Mouse (Mus musculus) G1E (cell line): ENCODE measurements at regions not wholly inside any gene's neighbourhood (a gene's known extent, or its start where the extent isn't known, plus 50 kb on each side); places are given as distances from the start of the nearest gene placed in this dataset.

ENCODE experiments used
- ATAC-seq: 2 replicates; pipeline ENCODE4 v1.8.0; 2016; ENCODE audit warnings: mild to moderate bottlenecking; ENCODE audit not compliant: insufficient number of reproducible peaks, poor library complexity, low FRiP score, severe bottlenecking; ENCODE audit errors: extremely low read depth
- DNase-seq: peaks from one replicate; pipeline ENCODE4 v3.0.0; 2012; ENCODE audit warnings: low spot score
- H3K27me3 ChIP-seq: 2 replicates; pipeline ENCODE4 v1.6.1; 2012; ENCODE audit warnings: mild to moderate bottlenecking, low read length, inconsistent platforms; ENCODE audit not compliant: insufficient read depth
- H3K36me3 ChIP-seq: replicated peaks from 2 replicates; pipeline ENCODE3; 2012; ENCODE audit warnings: mild to moderate bottlenecking, inconsistent platforms
- H3K4me1 ChIP-seq: 2 replicates; pipeline ENCODE4 v1.6.1; 2012; ENCODE audit warnings: low read depth, low read length, inconsistent platforms, mixed read lengths; ENCODE audit not compliant: insufficient read depth
- H3K4me3 ChIP-seq: 2 replicates; pipeline ENCODE4 v1.5.1; 2012; ENCODE audit warnings: low read depth, mild to moderate bottlenecking, inconsistent platforms, low read length, moderate library complexity, mixed read lengths
- H3K9me3 ChIP-seq: replicated peaks from 2 replicates; pipeline ENCODE4 v1.6.1; 2012; ENCODE audit warnings: inconsistent platforms
- CTCF ChIP-seq: IDR thresholded peaks from 2 replicates; pipeline ENCODE4 v1.5.1; 2012; ENCODE audit warnings: low read depth, low read length, inconsistent platforms, mixed read lengths
- GATA1 ChIP-seq: IDR thresholded peaks from 2 replicates; pipeline ENCODE4 v1.6.1; 2012; ENCODE audit warnings: borderline replicate concordance, low read length, inconsistent platforms, mixed read lengths
- GATA2 ChIP-seq: IDR thresholded peaks from 2 replicates; pipeline ENCODE4 v1.6.1; 2012; ENCODE audit warnings: low read depth, low read length, inconsistent platforms, borderline replicate concordance
- POLR2AphosphoS5 ChIP-seq: IDR thresholded peaks from 2 replicates; pipeline ENCODE4 v1.6.1; 2012; ENCODE audit warnings: low read depth, low read length, inconsistent platforms; ENCODE audit not compliant: insufficient replicate concordance
- TAL1 ChIP-seq: conservative IDR thresholded peaks from 2 replicates; pipeline ENCODE4 v1.6.1; 2012; ENCODE audit warnings: low read depth, low read length, inconsistent platforms, mixed read lengths

DNA sequence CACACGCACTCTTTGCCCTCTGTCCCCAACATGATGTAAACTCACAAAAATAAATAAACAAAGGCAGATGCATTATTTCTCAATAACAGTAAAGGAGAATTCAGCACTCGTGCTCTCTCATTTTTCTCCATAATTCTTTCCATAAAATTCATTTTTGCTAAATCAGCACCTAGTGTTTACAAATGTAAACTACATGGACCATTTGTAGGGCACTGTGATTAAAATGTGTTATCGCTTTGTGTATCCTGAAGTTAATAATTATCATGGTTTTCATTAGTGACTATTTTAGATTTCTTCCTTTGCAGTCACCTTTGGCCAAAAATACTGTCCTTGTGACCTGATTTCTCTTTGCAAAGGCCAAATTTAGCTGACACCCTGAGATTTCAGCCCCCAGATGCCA is 61.0 kb upstream of the Ppm1b start:
- DNase-seq (no peak), ATAC-seq (no peak)
- H3K36me3 ChIP-seq: no peaks in the 10 kb centered on the region
- no peak for TF ChIP-seq CTCF
- TF ChIP-seq GATA2: no peak
- TF ChIP-seq GATA1: no peak
- no peak for TF ChIP-seq POLR2AphosphoS5
- no peak for TF ChIP-seq TAL1
- no peaks in the 10 kb centered on the region for H3K27me3 ChIP-seq
- peaks cover 23% of the 10 kb centered on the region for H3K4me1 ChIP-seq
- H3K9me3 ChIP-seq: peaks cover 7% of the 10 kb centered on the region; the same call in 1 of the 2 replicates
- H3K4me3 ChIP-seq: no peak overlapping the region

DNA sequence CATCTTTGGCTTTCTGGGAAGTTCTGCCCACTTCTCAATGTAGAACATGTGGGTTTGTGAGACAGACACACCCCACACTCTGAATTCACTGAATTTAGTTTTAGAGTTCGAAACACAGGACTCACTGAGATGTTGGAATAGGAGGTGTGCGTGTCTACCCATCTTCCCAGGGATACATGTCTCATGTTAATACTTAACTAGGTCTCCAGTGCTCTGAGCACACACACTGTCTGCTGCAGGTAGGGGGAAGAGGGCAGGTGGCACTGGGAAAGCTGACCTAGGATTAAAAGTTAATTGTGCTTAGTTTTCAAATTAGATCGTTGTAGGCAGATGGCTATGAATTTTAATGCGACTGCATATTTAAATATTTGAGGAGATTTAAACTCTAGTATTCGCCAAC is 60.0 kb upstream of the Ppm1b start:
- H3K27me3 ChIP-seq: no peaks in the 10 kb centered on the region
- ATAC-seq: no peak
- no peak for TF ChIP-seq GATA2
- TF ChIP-seq CTCF: no peak
- no peak for TF ChIP-seq TAL1
- TF ChIP-seq GATA1: no peak
- DNase-seq: no peak
- H3K4me3 ChIP-seq: no peak overlapping the region
- peaks cover 7% of the 10 kb centered on the region; the same call in 1 of the 2 replicates for H3K9me3 ChIP-seq
- no peaks in the 10 kb centered on the region for H3K36me3 ChIP-seq
- H3K4me1 ChIP-seq: peaks cover 20% of the 10 kb centered on the region

DNA sequence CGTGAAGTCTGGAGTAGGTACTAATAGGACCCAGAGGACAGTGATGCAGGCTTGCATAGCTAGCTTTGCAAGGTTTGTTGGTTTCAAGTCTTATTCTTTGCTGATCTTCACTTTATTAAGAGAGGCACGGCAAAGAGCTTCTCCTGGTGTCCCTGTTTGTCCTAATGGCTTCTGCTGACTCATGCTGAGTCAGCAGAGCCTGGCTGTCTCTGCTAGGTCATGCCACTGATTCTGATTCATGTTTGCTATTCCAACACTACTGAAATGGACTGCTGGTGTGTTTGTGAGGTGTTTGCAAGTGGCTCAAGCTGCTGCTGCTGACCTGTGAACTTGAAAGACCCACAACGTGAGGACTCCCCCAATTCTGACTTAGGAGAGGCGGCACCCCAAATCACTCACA is 58.1 kb upstream of the Ppm1b start:
- no peak for ATAC-seq
- no peak overlapping the region for H3K4me3 ChIP-seq
- peaks cover 7% of the 10 kb centered on the region; the same call in 1 of the 2 replicates for H3K9me3 ChIP-seq
- no peaks in the 10 kb centered on the region for H3K27me3 ChIP-seq
- H3K4me1 ChIP-seq: peaks cover 7% of the 10 kb centered on the region
- no peak for DNase-seq
- TF ChIP-seq GATA2: no peak
- TF ChIP-seq CTCF: no peak
- TF ChIP-seq POLR2AphosphoS5: no peak
- TF ChIP-seq TAL1: no peak
- TF ChIP-seq GATA1: no peak
- H3K36me3 ChIP-seq: no peaks in the 10 kb centered on the region

DNA sequence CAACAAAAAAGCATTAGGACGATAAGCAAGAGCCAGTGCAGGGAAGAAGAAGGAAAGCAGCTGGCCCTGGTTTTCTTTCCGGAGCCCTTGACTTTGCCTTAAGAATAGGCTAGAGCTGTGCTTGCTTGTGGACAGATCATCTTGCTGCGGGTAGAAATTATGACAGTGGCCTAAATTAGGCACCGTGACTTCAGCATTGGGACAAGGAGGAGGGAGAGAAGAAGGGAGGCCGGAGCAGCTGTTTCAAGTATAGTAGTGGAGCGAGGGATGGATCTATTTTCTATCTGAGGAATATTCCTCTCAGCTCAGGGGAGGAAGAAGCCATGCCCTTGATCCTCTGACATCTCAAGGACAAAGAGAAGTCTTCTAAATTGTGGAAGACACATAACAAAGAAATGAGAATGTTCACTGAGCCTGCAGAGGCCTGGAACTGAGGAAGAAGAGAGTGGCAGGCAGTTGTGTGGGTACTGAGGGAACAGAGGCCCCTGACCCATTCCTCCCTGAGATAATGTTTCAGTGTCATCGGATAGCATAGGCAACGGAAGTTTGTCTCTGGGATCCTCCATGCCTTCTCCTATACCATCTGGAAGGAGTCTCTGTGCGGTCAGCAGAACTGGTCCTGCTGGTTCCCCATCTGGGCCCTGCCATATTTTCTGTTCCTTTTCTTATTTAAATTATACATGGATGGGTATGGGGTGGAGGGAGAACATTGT is 52.8 kb upstream of the Ppm1b start:
- ATAC-seq (no peak), DNase-seq (no peak)
- Histone ChIP-seq H3K9me3 (peaks cover 2% of the 10 kb centered on the region; the same call in 1 of the 2 replicates), H3K27me3 (no peaks in the 10 kb centered on the region), H3K4me1 (no peaks in the 10 kb centered on the region), H3K36me3 (no peaks in the 10 kb centered on the region), H3K4me3 (no peak overlapping the region)
- TF ChIP-seq POLR2AphosphoS5 (no peak), GATA2 (no peak), CTCF (no peak), GATA1 (no peak), TAL1 (no peak)
